Mouse (Mus musculus): ENCODE measurements around the gene Rybp. TPM values are rescaled to one million over a fixed set of nuclear protein-coding genes. Genes with fewer than 3 reads are reported as not detected.

The Rybp gene
- total and polyA plus RNA-seq, 3 experiments, result 9.1 to 12.6 (median 10.7) TPM

DNA sequence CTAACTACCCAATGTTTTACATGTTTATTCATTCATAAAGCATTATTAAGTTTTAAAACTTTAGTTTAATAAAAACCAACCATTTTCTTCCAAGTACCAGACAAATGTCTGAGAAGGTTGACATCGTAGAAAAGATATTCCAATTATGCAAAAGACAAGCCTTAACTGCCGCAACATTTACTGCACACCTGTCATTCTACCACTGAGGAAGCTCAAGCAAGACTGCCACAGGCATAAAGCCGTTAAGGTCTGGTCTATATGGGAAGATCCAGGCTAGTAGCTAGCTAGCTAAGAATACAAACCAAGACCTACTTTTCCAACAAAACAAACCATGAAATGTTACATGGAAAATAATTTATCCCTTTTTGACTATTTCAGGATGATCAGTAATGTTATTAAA lies 42.8 kb downstream of the Rybp start:
- peaks cover 7% of the 10 kb centered on the region for H3K36me3 ChIP-seq (ENCODE audit: control insufficient read depth, insufficient read depth, low read length)
- intact Hi-C loops (cut with DNase I), result no loop called here
- no peak overlapping the region for H3K4me3 ChIP-seq
- 75% methylated on average over 3 of the region's 3 CpGs for WGBS
- no peaks in the 10 kb centered on the region for H3K27me3 ChIP-seq (ENCODE audit: control insufficient read depth, insufficient read depth, low read length)
- H3K79me2 ChIP-seq (replicated peaks; ENCODE audit: control insufficient read depth, insufficient read depth, low read length), result peaks cover 11% of the 10 kb centered on the region
- H3K9ac ChIP-seq (ENCODE audit: low read depth, low read length), result no peak overlapping the region
- H3K27ac ChIP-seq, result no peak overlapping the region
- no peak for DNase-seq
- H3K4me1 ChIP-seq (ENCODE audit: control insufficient read depth, insufficient read depth, low read length), result no peaks in the 10 kb centered on the region; the same call in 1 of the 2 replicates
- TF ChIP-seq CTCF (IDR thresholded peaks at IDR 0.05) (no peak), POLR2A (IDR thresholded peaks at IDR 0.05; ENCODE audit: insufficient read depth, low read depth, low read length) (no peak), EP300 (IDR thresholded peaks at IDR 0.05; ENCODE audit: insufficient read depth, low read depth, low read length) (no peak)

DNA sequence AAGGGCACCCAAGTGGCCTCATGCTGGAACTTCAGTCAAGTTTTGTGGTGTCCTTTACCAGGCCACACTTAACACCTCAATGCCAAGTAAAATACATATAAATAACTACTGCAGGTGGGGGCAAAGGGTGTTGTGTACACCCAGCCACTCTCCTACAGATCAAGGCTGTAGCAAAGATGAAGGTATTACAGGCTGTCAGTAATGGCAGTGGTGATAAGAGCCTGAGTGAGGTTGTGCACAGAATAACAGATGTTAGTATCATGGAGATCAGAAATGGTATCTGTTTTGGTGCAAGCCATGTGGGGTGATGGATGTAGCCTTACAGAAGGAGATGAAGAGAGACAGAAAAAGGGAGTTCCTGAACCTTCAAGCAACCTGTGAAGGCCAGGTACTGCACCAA lies 52.2 kb downstream of the Rybp start:
- Histone ChIP-seq H3K4me3 (no peak overlapping the region), H3K36me3 (ENCODE audit: control insufficient read depth, insufficient read depth, low read length) (peaks cover 7% of the 10 kb centered on the region; the same call in 1 of the 2 replicates), H3K27me3 (ENCODE audit: control insufficient read depth, insufficient read depth, low read length) (no peaks in the 10 kb centered on the region), H3K4me1 (ENCODE audit: control insufficient read depth, insufficient read depth, low read length) (peaks cover 4% of the 10 kb centered on the region), H3K79me2 (replicated peaks; ENCODE audit: control insufficient read depth, insufficient read depth, low read length) (peaks cover 6% of the 10 kb centered on the region), H3K27ac (no peak overlapping the region), H3K9ac (ENCODE audit: low read depth, low read length) (no peak overlapping the region)
- intact Hi-C loops (cut with DNase I), result no loop called here
- no peak for DNase-seq
- TF ChIP-seq EP300 (IDR thresholded peaks at IDR 0.05; ENCODE audit: insufficient read depth, low read depth, low read length) (no peak), CTCF (IDR thresholded peaks at IDR 0.05) (no peak), POLR2A (IDR thresholded peaks at IDR 0.05; ENCODE audit: insufficient read depth, low read depth, low read length) (no peak)

DNA sequence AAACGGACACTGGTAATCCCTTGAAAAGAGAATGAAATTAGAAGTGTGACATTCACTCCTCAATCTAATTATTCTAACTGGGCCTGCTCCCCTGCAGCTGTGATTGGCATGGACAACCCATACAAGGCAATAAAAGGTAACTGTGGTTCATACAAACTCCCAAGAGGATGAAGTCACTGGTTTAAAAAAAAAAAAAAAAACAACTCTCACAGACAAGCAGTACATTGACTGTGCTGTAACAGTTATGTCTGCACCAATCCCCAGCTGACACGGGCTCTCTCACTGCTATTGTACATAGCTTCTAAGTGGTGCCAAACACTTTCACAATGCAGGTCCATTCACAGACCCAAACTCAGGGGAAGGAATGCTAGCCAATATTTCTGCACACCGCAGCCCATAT lies 53.8 kb downstream of the Rybp start:
- intact Hi-C loops (cut with DNase I), result no loop called here
- Histone ChIP-seq H3K27ac (no peak overlapping the region), H3K9ac (ENCODE audit: low read depth, low read length) (no peak overlapping the region), H3K36me3 (ENCODE audit: control insufficient read depth, insufficient read depth, low read length) (peaks cover 7% of the 10 kb centered on the region; the same call in 1 of the 2 replicates), H3K4me1 (ENCODE audit: control insufficient read depth, insufficient read depth, low read length) (peaks cover 2% of the 10 kb centered on the region), H3K79me2 (replicated peaks; ENCODE audit: control insufficient read depth, insufficient read depth, low read length) (peaks cover 5% of the 10 kb centered on the region; the same call in 1 of the 2 replicates), H3K4me3 (no peak overlapping the region), H3K27me3 (ENCODE audit: control insufficient read depth, insufficient read depth, low read length) (no peaks in the 10 kb centered on the region)
- TF ChIP-seq POLR2A (IDR thresholded peaks at IDR 0.05; ENCODE audit: insufficient read depth, low read depth, low read length), result no peak
- TF ChIP-seq EP300 (IDR thresholded peaks at IDR 0.05; ENCODE audit: insufficient read depth, low read depth, low read length), result no peak
- no peak for TF ChIP-seq CTCF (IDR thresholded peaks at IDR 0.05)
- DNase-seq, result no peak
- 47% methylated on average over 3 of the region's 3 CpGs for WGBS

DNA sequence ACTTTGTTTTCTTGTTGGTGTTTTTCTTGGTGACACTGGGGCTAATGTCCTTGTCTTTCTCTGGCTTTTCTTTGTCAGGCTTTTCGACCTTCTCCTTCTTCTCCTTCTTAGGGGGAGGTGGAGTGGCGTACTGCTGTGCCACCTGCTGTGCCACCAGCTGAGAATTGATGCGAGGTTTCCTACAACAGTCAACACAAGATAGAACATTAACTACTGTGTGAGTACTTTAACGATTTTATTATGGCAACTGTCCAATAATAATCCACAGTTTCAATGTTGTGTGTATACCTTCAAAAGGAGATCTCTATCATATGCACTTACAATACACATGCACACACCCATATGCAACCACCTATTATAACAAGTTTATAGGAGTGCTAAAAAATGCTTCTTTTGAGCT lies 54.2 kb downstream of the Rybp start:
- no peak for DNase-seq
- Histone ChIP-seq H3K4me1 (ENCODE audit: control insufficient read depth, insufficient read depth, low read length) (peaks cover 2% of the 10 kb centered on the region), H3K27me3 (ENCODE audit: control insufficient read depth, insufficient read depth, low read length) (no peaks in the 10 kb centered on the region), H3K27ac (no peak overlapping the region), H3K36me3 (ENCODE audit: control insufficient read depth, insufficient read depth, low read length) (peaks cover 7% of the 10 kb centered on the region; the same call in 1 of the 2 replicates), H3K4me3 (no peak overlapping the region), H3K79me2 (replicated peaks; ENCODE audit: control insufficient read depth, insufficient read depth, low read length) (peaks cover 5% of the 10 kb centered on the region; the same call in 1 of the 2 replicates), H3K9ac (ENCODE audit: low read depth, low read length) (no peak overlapping the region)
- intact Hi-C loops (cut with DNase I), result no loop called here
- WGBS, result 71% methylated on average over 4 of the region's 4 CpGs
- TF ChIP-seq POLR2A (IDR thresholded peaks at IDR 0.05; ENCODE audit: insufficient read depth, low read depth, low read length) (no peak), CTCF (IDR thresholded peaks at IDR 0.05) (no peak), EP300 (IDR thresholded peaks at IDR 0.05; ENCODE audit: insufficient read depth, low read depth, low read length) (no peak)

DNA sequence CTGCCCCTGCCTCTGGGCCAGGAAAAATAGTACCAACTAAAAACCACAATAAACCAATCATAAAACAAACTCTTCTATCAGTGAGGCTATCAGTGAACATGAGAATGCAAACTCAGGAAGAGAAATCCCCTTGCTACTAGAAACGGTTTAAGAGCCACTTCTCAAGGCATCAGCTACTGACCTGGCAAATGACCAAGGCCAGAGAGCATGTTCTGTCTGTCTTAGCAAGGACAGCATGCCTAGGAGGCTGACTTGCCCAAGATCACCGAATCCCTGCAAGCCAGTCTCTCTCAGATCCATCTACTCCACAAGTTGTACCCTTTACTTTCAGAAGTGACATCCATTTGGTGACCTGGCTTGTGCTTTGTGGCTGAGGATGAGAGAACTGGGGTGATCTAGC lies 61.1 kb downstream of the Rybp start:
- Histone ChIP-seq H3K79me2 (replicated peaks; ENCODE audit: control insufficient read depth, insufficient read depth, low read length) (no peaks in the 10 kb centered on the region), H3K36me3 (ENCODE audit: control insufficient read depth, insufficient read depth, low read length) (no peaks in the 10 kb centered on the region), H3K27ac (no peak overlapping the region), H3K4me1 (ENCODE audit: control insufficient read depth, insufficient read depth, low read length) (peaks cover 1% of the 10 kb centered on the region; the same call in 1 of the 2 replicates), H3K4me3 (no peak overlapping the region), H3K9ac (ENCODE audit: low read depth, low read length) (no peak overlapping the region), H3K27me3 (ENCODE audit: control insufficient read depth, insufficient read depth, low read length) (no peaks in the 10 kb centered on the region)
- TF ChIP-seq EP300 (IDR thresholded peaks at IDR 0.05; ENCODE audit: insufficient read depth, low read depth, low read length), result no peak
- no peak for TF ChIP-seq CTCF (IDR thresholded peaks at IDR 0.05)
- TF ChIP-seq POLR2A (IDR thresholded peaks at IDR 0.05; ENCODE audit: insufficient read depth, low read depth, low read length), result no peak
- no peak for DNase-seq
- 36% methylated on average over 2 of the region's 2 CpGs for WGBS
- intact Hi-C loops (cut with DNase I), result no loop called here

DNA sequence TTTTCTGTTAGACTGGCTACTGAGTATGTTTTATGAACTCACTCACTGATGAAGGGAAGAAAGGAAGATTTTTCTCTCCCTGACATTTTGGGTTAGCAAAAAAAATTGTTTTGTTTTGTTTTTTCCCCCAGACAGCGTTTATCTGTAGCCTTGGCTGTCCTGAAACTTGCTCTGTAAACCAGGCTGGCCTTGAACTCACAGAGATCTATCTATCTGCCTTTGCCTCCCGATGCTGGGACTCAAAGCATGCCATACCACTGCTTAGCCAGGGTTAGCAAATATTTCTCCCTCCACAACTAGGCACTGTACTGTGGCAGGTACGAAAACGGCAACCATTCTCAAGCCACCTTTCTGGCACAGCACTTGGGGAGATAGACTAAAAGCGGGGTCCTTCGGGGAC lies 63.4 kb downstream of the Rybp start:
- H3K9ac ChIP-seq (ENCODE audit: low read depth, low read length), result no peak overlapping the region
- H3K4me3 ChIP-seq, result no peak overlapping the region
- no peaks in the 10 kb centered on the region for H3K79me2 ChIP-seq (replicated peaks; ENCODE audit: control insufficient read depth, insufficient read depth, low read length)
- TF ChIP-seq POLR2A (IDR thresholded peaks at IDR 0.05; ENCODE audit: insufficient read depth, low read depth, low read length) (no peak), EP300 (IDR thresholded peaks at IDR 0.05; ENCODE audit: insufficient read depth, low read depth, low read length) (no peak), CTCF (IDR thresholded peaks at IDR 0.05) (no peak)
- no peaks in the 10 kb centered on the region for H3K36me3 ChIP-seq (ENCODE audit: control insufficient read depth, insufficient read depth, low read length)
- H3K27me3 ChIP-seq (ENCODE audit: control insufficient read depth, insufficient read depth, low read length), result no peaks in the 10 kb centered on the region
- no peak overlapping the region for H3K27ac ChIP-seq
- intact Hi-C loops (cut with DNase I), result no loop called here
- peaks cover 1% of the 10 kb centered on the region; the same call in 1 of the 2 replicates for H3K4me1 ChIP-seq (ENCODE audit: control insufficient read depth, insufficient read depth, low read length)
- WGBS, result 96% methylated on average over 6 of the region's 6 CpGs
- DNase-seq, result no peak
